Mouse (Mus musculus): ENCODE measurements around the gene Knstrn.
A peak's percentile ranks its signal among the peaks of the same experiment; 100 is the strongest.

The Knstrn gene

GRCm38 (mm10) chr2:118861454-118862339 is 47.9 kb downstream of the Knstrn start, which contains the start of gene Ivd:
Gene Ivd, plus strand, starts transcription at chr2:118861954.
- DNase-seq (ENCODE audit: low spot score in 2 of 2), result peak; percentile 83 to 92

- no peak for DNase-seq (ENCODE audit: low spot score in 2 of 2)
These were observed 48.5 kb downstream of the Knstrn start for GRCm38 (mm10) chr2:118862340-118862675.

- DNase-seq (ENCODE audit: low spot score in 2 of 2), result no peak
These were observed 56.8 kb downstream of the Knstrn start for GRCm38 (mm10) chr2:118870601-118871000.

GRCm38 (mm10) chr2:118871032-118871431 is 57.2 kb downstream of the Knstrn start:
- no peak for DNase-seq (ENCODE audit: low spot score in 2 of 2)

GRCm38 (mm10) chr2:118873018-118873417 is 59.2 kb downstream of the Knstrn start:
- DNase-seq (ENCODE audit: low spot score in 2 of 2), result no peak

GRCm38 (mm10) chr2:118873890-118874430 is 60.2 kb downstream of the Knstrn start:
- no peak for DNase-seq (ENCODE audit: low spot score in 2 of 2)

GRCm38 (mm10) chr2:118875316-118875715 is 61.5 kb downstream of the Knstrn start:
- DNase-seq (ENCODE audit: low spot score in 2 of 2), result no peak

- DNase-seq (ENCODE audit: low spot score in 2 of 2), result no peak
These were observed 62.6 kb downstream of the Knstrn start for GRCm38 (mm10) chr2:118876453-118876852.

- DNase-seq (ENCODE audit: low spot score in 2 of 2), result no peak
These were observed 67.2 kb downstream of the Knstrn start for GRCm38 (mm10) chr2:118881019-118881418.

- DNase-seq (ENCODE audit: low spot score in 2 of 2), result no peak
These were observed 68.2 kb downstream of the Knstrn start for GRCm38 (mm10) chr2:118881956-118882355.

GRCm38 (mm10) chr2:118882840-118883679 is 69.3 kb downstream of the Knstrn start:
- peak; percentile 81 to 90 for DNase-seq (ENCODE audit: low spot score in 2 of 2)

- DNase-seq (ENCODE audit: low spot score in 2 of 2), result no peak
These were observed 73.6 kb downstream of the Knstrn start for GRCm38 (mm10) chr2:118887440-118887839.

GRCm38 (mm10) chr2:118887845-118888548 is 74.2 kb downstream of the Knstrn start:
- no peak for DNase-seq (ENCODE audit: low spot score in 2 of 2)

- no peak for DNase-seq (ENCODE audit: low spot score in 2 of 2)
These were observed 77.4 kb downstream of the Knstrn start for GRCm38 (mm10) chr2:118891173-118891572.

- DNase-seq (ENCODE audit: low spot score in 2 of 2), result no peak
These were observed 82.4 kb downstream of the Knstrn start for GRCm38 (mm10) chr2:118895990-118896913.

- DNase-seq (ENCODE audit: low spot score in 2 of 2), result no peak
These were observed 83.1 kb downstream of the Knstrn start for GRCm38 (mm10) chr2:118896914-118897291.

GRCm38 (mm10) chr2:118897392-118897791 is 83.6 kb downstream of the Knstrn start:
- no peak for DNase-seq (ENCODE audit: low spot score in 2 of 2)

- no peak for DNase-seq (ENCODE audit: low spot score in 2 of 2)
These were observed 84.0 kb downstream of the Knstrn start for GRCm38 (mm10) chr2:118897808-118898207.

- DNase-seq (ENCODE audit: low spot score in 2 of 2), result no peak
These were observed 85.0 kb downstream of the Knstrn start for GRCm38 (mm10) chr2:118898771-118899170.

GRCm38 (mm10) chr2:118899306-118899705 is 85.5 kb downstream of the Knstrn start:
- DNase-seq (ENCODE audit: low spot score in 2 of 2), result no peak
